ENCODE assay signal across 20 mouse cellular contexts in the genomic region with DNA sequence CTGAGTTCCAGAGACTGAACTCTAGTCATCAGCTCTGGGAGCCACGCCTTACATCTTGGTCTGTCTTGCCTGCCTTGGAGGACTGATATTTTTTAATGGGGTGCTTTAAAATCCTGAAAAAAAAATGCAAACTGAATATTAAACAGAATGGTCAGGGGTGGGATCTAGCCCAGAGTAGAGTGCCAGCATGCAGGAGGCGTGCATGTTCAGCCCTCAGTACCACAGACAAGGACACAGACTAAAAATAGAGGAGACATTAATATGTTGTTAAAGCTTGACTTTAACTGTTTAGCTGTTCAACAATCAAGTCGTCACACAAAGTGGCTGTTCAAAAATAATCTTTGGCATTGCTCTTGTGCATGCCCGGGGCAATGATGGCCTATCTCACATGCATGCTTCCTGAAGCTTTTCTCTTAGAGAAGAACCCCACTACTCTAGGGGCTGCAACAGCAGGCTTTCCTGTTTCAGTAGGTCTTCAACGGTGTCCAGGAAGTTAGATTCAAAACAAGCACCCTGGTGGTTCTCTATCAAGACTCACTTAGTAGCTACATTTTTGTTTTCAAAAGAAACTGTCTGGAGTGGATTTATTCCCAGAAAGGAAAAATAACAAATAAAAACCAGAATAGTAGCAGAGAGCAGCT. TPM values are rescaled to one million over a fixed set of nuclear protein-coding genes. Genes with fewer than 3 reads are reported as not detected.
A peak's percentile ranks its signal among the peaks of the same experiment; 100 is the strongest.
DNase-seq lines count a peak whose midpoint lies in the region; ATAC-seq and TF ChIP-seq lines count a peak whose summit lies in the region.
"Had no signal": no experiment of that assay in that cellular context is flagged by ENCODE, and none has a peak within 500 bp of the region (broad histone marks: within the 10 kb centered on the region; RNA-seq: fewer than 3 reads in every experiment).

No protein-coding gene starts in this region.

- peaks cover 22% of the 10 kb centered on the region for H3K4me1 ChIP-seq in heart, embryonic 13.5 days
- H3K4me1 ChIP-seq in heart, embryonic 10.5 days, result peaks cover 21% of the 10 kb centered on the region; the same call in 1 of the 2 replicates
- no peaks in the 10 kb centered on the region for H3K4me1 ChIP-seq in lung, embryonic 14.5 days (ENCODE audit: insufficient read depth)
- H3K4me1 ChIP-seq in lung, postnatal 0 days (ENCODE audit: insufficient read depth, low read depth, low read length), result no peaks in the 10 kb centered on the region
- peaks cover 10% of the 10 kb centered on the region for H3K4me1 ChIP-seq in limb, embryonic 15.5 days
- no peaks in the 10 kb centered on the region for H3K4me1 ChIP-seq in midbrain, embryonic 16.5 days (ENCODE audit: control insufficient read depth, insufficient read depth, low read length)

- H3K9ac ChIP-seq in heart, embryonic 13.5 days, result peak overlapping the region; percentile 55
- no peak overlapping the region for H3K9ac ChIP-seq in lung, embryonic 14.5 days
- no peak overlapping the region for H3K9ac ChIP-seq in lung, postnatal 0 days (replicated peaks; ENCODE audit: low read depth)
- H3K9ac ChIP-seq in limb, embryonic 15.5 days, result no peak overlapping the region
- no peak overlapping the region for H3K9ac ChIP-seq in midbrain, embryonic 16.5 days (ENCODE audit: low read depth, low read length)
- H3K9ac ChIP-seq: liver, embryonic 15.5 days had no signal

- peak overlapping the region; percentile 71 for H3K27ac ChIP-seq in heart, embryonic 13.5 days (replicated peaks)
- no peak overlapping the region for H3K27ac ChIP-seq in heart, embryonic 10.5 days
- H3K27ac ChIP-seq in lung, embryonic 14.5 days (ENCODE audit: low read depth), result 0 out of 2 replicates have a peak overlapping the region, but pooled peaks have one; percentile 20
- H3K27ac ChIP-seq in lung, postnatal 0 days (ENCODE audit: low read length), result no peak overlapping the region
- H3K27ac ChIP-seq in limb, embryonic 15.5 days, result 0 out of 2 replicates have a peak overlapping the region, but pooled peaks have one; percentile 11
- no peak overlapping the region for H3K27ac ChIP-seq in midbrain, embryonic 16.5 days (ENCODE audit: low read length)
- H3K27ac ChIP-seq: forebrain, embryonic 10.5 days; liver, embryonic 15.5 days; stomach, postnatal 0 days had no signal

- no peak for TF ChIP-seq EP300 in lung, postnatal 0 days (IDR thresholded peaks at IDR 0.05)

- H3K27me3 ChIP-seq in heart, embryonic 13.5 days (replicated peaks), result no peaks in the 10 kb centered on the region
- no peaks in the 10 kb centered on the region for H3K27me3 ChIP-seq in heart, embryonic 10.5 days (ENCODE audit: insufficient read depth, poor library complexity, severe bottlenecking)
- H3K27me3 ChIP-seq in lung, embryonic 14.5 days (ENCODE audit: insufficient read depth, low read length), result no peaks in the 10 kb centered on the region
- no peaks in the 10 kb centered on the region for H3K27me3 ChIP-seq in lung, postnatal 0 days (replicated peaks; ENCODE audit: insufficient read depth, low read length)
- H3K27me3 ChIP-seq in limb, embryonic 15.5 days, result no peaks in the 10 kb centered on the region
- H3K27me3 ChIP-seq in midbrain, embryonic 16.5 days (ENCODE audit: control insufficient read depth, insufficient read depth, low read depth, low read length), result no peaks in the 10 kb centered on the region
- H3K27me3 ChIP-seq: liver, embryonic 15.5 days had no signal

- no peak for TF ChIP-seq CTCF in lung, embryonic 14.5 days (IDR thresholded peaks at IDR 0.05; ENCODE audit: low read depth)
- no peak for TF ChIP-seq CTCF in lung, postnatal 0 days (IDR thresholded peaks at IDR 0.05)

- H3K4me2 ChIP-seq in heart, embryonic 13.5 days, result no peak overlapping the region
- no peak overlapping the region for H3K4me2 ChIP-seq in lung, embryonic 14.5 days
- H3K4me2 ChIP-seq in lung, postnatal 0 days (replicated peaks; ENCODE audit: low read depth, low read length), result no peak overlapping the region
- H3K4me2 ChIP-seq in limb, embryonic 15.5 days, result no peak overlapping the region
- H3K4me2 ChIP-seq in midbrain, embryonic 16.5 days (ENCODE audit: low read length), result no peak overlapping the region
- H3K4me2 ChIP-seq: liver, embryonic 15.5 days had no signal

- H3K4me3 ChIP-seq in heart, embryonic 13.5 days, result no peak overlapping the region
- H3K4me3 ChIP-seq in heart, embryonic 10.5 days, result no peak overlapping the region
- H3K4me3 ChIP-seq in lung, embryonic 14.5 days (ENCODE audit: low read depth, low read length), result no peak overlapping the region
- no peak overlapping the region for H3K4me3 ChIP-seq in lung, postnatal 0 days (ENCODE audit: low read depth, low read length)
- no peak overlapping the region for H3K4me3 ChIP-seq in limb, embryonic 15.5 days
- H3K4me3 ChIP-seq in midbrain, embryonic 16.5 days (ENCODE audit: low read depth, low read length), result no peak overlapping the region
- H3K4me3 ChIP-seq: forebrain, embryonic 10.5 days; liver, embryonic 15.5 days had no signal

- H3K36me3 ChIP-seq in heart, embryonic 13.5 days, result peaks cover 11% of the 10 kb centered on the region
- no peaks in the 10 kb centered on the region for H3K36me3 ChIP-seq in heart, embryonic 10.5 days
- H3K36me3 ChIP-seq in lung, embryonic 14.5 days (ENCODE audit: insufficient read depth), result peaks cover 15% of the 10 kb centered on the region; the same call in 1 of the 2 replicates
- no peaks in the 10 kb centered on the region for H3K36me3 ChIP-seq in lung, postnatal 0 days (ENCODE audit: insufficient read depth, low read length)
- peaks cover 20% of the 10 kb centered on the region for H3K36me3 ChIP-seq in limb, embryonic 15.5 days
- H3K36me3 ChIP-seq in midbrain, embryonic 16.5 days (ENCODE audit: control insufficient read depth, insufficient read depth, low read length), result no peaks in the 10 kb centered on the region
- H3K36me3 ChIP-seq: forebrain, embryonic 10.5 days; G1E; liver, embryonic 15.5 days had no signal

- ATAC-seq in heart, embryonic 13.5 days (ENCODE audit: extremely low read depth, insufficient number of reproducible peaks, low FRiP score, low TSS enrichment), result no peak
- no peak for ATAC-seq in lung, embryonic 14.5 days (ENCODE audit: insufficient read depth)
- ATAC-seq in lung, postnatal 0 days, result no peak
- no peak for ATAC-seq in limb, embryonic 15.5 days (ENCODE audit: insufficient number of reproducible peaks, low FRiP score, low TSS enrichment, low read depth)
- ATAC-seq in midbrain, embryonic 16.5 days, result no peak
- ATAC-seq: hindbrain, embryonic 16.5 days had no signal

- 38% methylated on average over 5 of the region's 5 CpGs for WGBS in heart, embryonic 13.5 days
- WGBS in heart, embryonic 10.5 days, result 52% methylated on average over 5 of the region's 5 CpGs
- 68% methylated on average over 5 of the region's 5 CpGs for WGBS in lung, embryonic 14.5 days
- 49% methylated on average over 5 of the region's 5 CpGs for WGBS in lung, postnatal 0 days
- WGBS in limb, embryonic 15.5 days, result 70% methylated on average over 5 of the region's 5 CpGs
- WGBS in midbrain, embryonic 16.5 days, result 79% methylated on average over 5 of the region's 5 CpGs

- H3K9me3 ChIP-seq in heart, embryonic 13.5 days, result no peaks in the 10 kb centered on the region
- no peaks in the 10 kb centered on the region for H3K9me3 ChIP-seq in heart, embryonic 10.5 days
- no peaks in the 10 kb centered on the region for H3K9me3 ChIP-seq in lung, embryonic 14.5 days (ENCODE audit: low read depth, low read length)
- no peaks in the 10 kb centered on the region for H3K9me3 ChIP-seq in lung, postnatal 0 days (ENCODE audit: low read length)
- no peaks in the 10 kb centered on the region for H3K9me3 ChIP-seq in limb, embryonic 15.5 days
- no peaks in the 10 kb centered on the region for H3K9me3 ChIP-seq in midbrain, embryonic 16.5 days (replicated peaks; ENCODE audit: control insufficient read depth, low read length, poor library complexity, severe bottlenecking)
- H3K9me3 ChIP-seq: forebrain, embryonic 10.5 days; G1E; liver, embryonic 15.5 days had no signal

- DNase-seq in heart, embryonic 10.5 days (ENCODE audit: low spot score), result no peak
- DNase-seq in lung, embryonic 14.5 days, result no peak
- no peak for DNase-seq in lung, postnatal 0 days (ENCODE audit: low spot score)
- DNase-seq in CD4-positive, CD25-positive, alpha-beta regulatory T cell, adult 2 months (ENCODE audit: low read depth, low spot score), result peak; percentile 24
- DNase-seq in adrenal gland, postnatal 14 days, result no peak
- DNase-seq: adrenal gland, adult 8-10 months; cerebellum, adult 2 months; gastrocnemius, postnatal 36 days; kidney, adult 2 months; kidney, postnatal 36 days; layer of hippocampus, postnatal 36 days; left cerebral cortex, postnatal 4 days had no signal

RNA-seq across cellular contexts. Expression of gene Rftn2, which starts 18.0 kb away (rescaled TPM):
- 5.8 and 5.9 TPM in 2 replicates for polyA plus RNA-seq in heart, embryonic 13.5 days (2015; fragmentation: Nextera tagmentation; extraction: Ambion mirVana)
- 3.4 TPM in 2 replicates for polyA plus RNA-seq in heart, embryonic 10.5 days (2016; fragmentation: Nextera tagmentation; extraction: Ambion mirVana)
- polyA plus RNA-seq in lung, embryonic 14.5 days (2014; fragmentation: Nextera tagmentation; extraction: Ambion mirVana), result 12.1 and 12.6 TPM in 2 replicates
- polyA plus RNA-seq in lung, postnatal 0 days (2015; fragmentation: Nextera tagmentation; extraction: Ambion mirVana), result 13.6 and 13.9 TPM in 2 replicates
- polyA plus RNA-seq in limb, embryonic 15.5 days (2015; fragmentation: Nextera tagmentation; extraction: Ambion mirVana), result 28.0 and 31.8 TPM in 2 replicates
- 7.9 and 10.6 TPM in 2 replicates for polyA plus RNA-seq in midbrain, embryonic 16.5 days (2015; fragmentation: Nextera tagmentation; extraction: Ambion mirVana)
- total RNA-seq in adrenal gland, postnatal 14 days (2021), result 13.2 and 16.4 TPM in 2 replicates

RNA-seq across cellular contexts. Expression of gene Mars2, which starts 28.4 kb away (rescaled TPM):
- polyA plus RNA-seq in heart, embryonic 13.5 days (2015; fragmentation: Nextera tagmentation; extraction: Ambion mirVana), result 2.9 and 3.2 TPM in 2 replicates
- 3.6 and 4.0 TPM in 2 replicates for polyA plus RNA-seq in heart, embryonic 10.5 days (2016; fragmentation: Nextera tagmentation; extraction: Ambion mirVana)
- 2.9 and 3.3 TPM in 2 replicates for polyA plus RNA-seq in lung, embryonic 14.5 days (2014; fragmentation: Nextera tagmentation; extraction: Ambion mirVana)
- polyA plus RNA-seq in lung, postnatal 0 days (2015; fragmentation: Nextera tagmentation; extraction: Ambion mirVana), result 1.3 and 1.4 TPM in 2 replicates
- polyA plus RNA-seq in limb, embryonic 15.5 days (2015; fragmentation: Nextera tagmentation; extraction: Ambion mirVana), result 2.5 and 3.1 TPM in 2 replicates
- polyA plus RNA-seq in midbrain, embryonic 16.5 days (2015; fragmentation: Nextera tagmentation; extraction: Ambion mirVana), result 3.7 and 4.0 TPM in 2 replicates
- 6.4 and 7.1 TPM in 2 replicates for total RNA-seq in adrenal gland, postnatal 14 days (2021)

Comparison
In these comparisons a context has a peak if more than half of its experiments do, and no peak if none do; other contexts are left out.
1. H3K27ac ChIP-seq: peak in heart, embryonic 13.5 days (single experiment), lung, embryonic 14.5 days (single experiment) and limb, embryonic 15.5 days (single experiment); none in heart, embryonic 10.5 days (single experiment), lung, postnatal 0 days (single experiment) and midbrain, embryonic 16.5 days (single experiment).